Mouse (Mus musculus) adrenal gland, postnatal 10 days (tissue): Measurements from ENCODE around the gene Ap4s1. TPM values are rescaled to one million over a fixed set of nuclear protein-coding genes. Genes with fewer than 3 reads are reported as not detected.
"Not testable (repeated sequence)": the region's sequence is repeated elsewhere in the genome, so short reads cannot be mapped to it uniquely, and the experiment has no call there.

Experiments used
- DNase-seq: peaks from one replicate; pipeline ENCODE4 v3.0.0; 2021; ENCODE audit warnings: mixed read lengths
- long read RNA-seq, 2 experiments: library from polyadenylated mRNA; stranded (forward); transcript quantifications; one replicate each; pipeline ENCODE4 v2.0.0; 2021
- total RNA-seq, 2 experiments: library from RNA; stranded (reverse); gene quantifications; 2 replicates each; pipeline ENCODE4 v1.2.3; 2021

Gene Ap4s1
- total RNA-seq, result 10 to 100 TPM; 20.6 to 26.4 TPM
- long read RNA-seq, experiment 1, partial matches to known transcripts, result 2 of 6 reads
- long read RNA-seq, experiment 1, other reads (novel, unspliced or antisense), result 4 of 6 reads
- long read RNA-seq, experiment 2, partial matches to known transcripts, result 0 of 1 reads
- long read RNA-seq, experiment 2, other reads (novel, unspliced or antisense), result 1 of 1 reads

DNA sequence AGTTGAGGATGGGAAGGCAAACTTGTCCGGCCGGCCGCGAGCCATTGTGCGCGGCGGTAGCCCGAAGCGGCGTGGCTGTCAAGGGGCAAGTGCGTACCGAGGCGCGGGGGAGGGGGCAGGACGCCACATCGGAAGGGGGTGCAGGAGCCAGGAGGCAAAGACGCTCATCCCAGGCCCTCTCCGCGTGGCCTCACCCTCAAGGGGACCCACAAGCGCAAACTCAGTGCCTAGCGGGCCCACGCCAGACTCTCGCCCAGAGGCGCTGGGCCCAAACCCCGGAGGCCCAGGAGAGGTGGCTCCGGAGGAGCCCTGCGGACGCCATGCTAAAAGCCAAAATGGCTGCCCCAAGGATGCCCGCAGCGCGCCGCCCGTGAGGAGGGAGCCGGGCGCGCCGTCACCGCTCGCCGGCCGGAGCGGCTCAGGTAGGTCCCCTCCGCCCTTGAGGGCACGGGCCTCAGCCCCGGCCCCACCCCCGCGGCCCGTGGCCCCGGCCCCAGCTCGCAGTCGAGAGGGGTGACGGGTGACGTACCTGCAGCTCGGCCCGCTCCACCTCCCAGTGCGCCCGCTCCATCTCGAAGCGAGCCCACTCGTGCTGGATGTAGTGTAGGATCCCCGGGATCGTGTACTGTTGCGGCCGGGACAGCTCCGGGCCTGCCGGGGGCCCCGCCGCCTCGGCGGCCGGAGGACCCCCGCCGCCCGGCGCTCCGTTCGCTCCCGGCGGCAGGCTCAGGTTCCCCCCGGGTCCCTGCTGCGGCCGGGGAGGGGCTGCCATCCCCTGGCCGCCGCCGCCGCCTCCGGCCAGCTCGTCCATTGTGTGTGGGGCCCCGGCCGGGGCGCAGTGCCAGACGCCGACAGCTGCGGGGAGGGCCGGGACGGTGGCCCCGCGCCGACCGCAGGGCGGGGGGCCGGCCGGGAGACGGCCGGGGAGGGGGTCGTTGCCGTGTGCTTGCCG lies at the start of gene Ap4s1:
TSS of gene Ap4s1 (plus strand) at position 141 of the 952 bp plus-strand sequence.
- DNase-seq, result peak; percentile 81

DNA sequence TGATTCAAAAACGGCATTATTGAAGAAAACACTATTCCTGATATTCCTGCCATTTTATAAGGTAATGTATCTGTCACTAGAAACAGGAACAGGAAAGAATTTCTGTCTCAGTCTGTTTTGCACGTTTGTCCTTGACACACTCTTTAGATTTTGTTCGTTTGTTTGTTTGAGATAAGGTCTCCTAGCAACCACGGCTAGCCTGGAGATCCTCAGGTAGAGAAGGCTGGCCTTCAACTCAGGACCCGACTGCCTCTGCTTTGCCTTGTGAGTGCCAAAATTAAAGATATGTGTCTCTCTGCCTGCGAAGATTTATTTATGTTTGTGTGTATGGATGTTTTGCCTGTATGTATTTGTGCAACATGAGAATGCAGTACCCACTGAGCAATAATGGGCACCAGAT lies 49.0 kb upstream of the Ap4s1 start:
- DNase-seq, result no peak

DNA sequence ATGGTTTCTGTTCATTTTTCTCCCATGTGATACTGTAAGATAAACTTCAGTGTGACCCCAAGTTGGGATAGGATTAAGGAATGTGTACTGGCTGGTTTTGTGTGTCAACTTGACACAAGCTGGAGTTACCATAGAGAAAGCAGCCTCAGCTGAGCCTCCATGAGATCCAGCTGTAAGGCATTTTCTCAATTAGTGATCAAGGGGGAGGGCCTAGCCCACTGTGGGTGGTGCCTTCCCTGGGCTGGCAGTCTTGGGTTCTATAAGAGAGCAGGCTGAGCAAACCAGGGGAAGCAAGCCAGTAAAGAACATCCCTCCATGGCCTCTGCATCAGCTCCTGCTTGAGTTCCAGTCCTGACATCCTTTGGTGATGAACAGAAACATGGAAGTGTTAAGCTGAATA lies 41.4 kb upstream of the Ap4s1 start:
- not testable (repeated sequence) for DNase-seq

DNA sequence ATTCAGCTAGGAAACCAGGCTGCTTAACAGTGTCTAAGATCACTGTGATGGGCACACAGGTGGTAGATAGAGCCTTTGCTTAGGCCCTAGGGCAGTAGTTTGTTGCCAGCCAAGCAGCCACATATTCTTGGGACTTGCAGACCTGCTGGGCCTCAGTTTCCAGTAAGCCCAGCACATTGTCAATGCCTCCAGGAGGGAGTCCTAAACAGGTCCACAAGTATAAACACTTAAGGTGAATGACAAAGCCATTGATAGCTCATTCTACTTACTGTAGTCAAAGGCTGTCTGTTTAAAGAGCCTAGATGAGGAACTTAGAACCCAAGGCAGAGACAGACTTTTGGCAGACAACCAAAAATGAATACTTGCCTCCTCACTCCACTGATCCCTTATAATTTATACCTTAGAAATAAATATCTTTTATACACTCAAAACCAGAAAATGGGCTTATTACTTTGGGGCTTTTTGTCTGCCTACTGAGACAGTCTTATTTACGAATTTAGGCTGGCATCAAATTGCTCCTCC lies 34.8 kb upstream of the Ap4s1 start:
- no peak for DNase-seq

DNA sequence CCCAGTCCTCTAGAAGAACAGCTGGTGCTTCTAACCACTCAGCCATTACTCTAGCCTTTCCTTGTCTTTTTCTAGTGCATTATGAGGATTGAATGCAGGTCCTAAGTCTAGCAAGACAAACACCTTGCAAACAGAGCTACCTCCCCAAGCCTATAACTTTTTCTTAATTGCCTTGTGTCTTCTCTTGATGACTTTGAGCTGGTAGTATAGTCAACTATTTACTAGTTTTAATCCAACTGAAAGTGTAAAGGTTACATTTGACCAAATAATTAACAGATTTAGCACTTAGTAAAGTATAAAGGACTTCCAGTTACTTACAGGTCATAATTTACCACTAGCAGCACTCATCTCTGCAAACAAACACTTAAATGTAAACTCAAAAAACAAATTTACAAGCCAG lies 27.8 kb upstream of the Ap4s1 start:
- no peak for DNase-seq

DNA sequence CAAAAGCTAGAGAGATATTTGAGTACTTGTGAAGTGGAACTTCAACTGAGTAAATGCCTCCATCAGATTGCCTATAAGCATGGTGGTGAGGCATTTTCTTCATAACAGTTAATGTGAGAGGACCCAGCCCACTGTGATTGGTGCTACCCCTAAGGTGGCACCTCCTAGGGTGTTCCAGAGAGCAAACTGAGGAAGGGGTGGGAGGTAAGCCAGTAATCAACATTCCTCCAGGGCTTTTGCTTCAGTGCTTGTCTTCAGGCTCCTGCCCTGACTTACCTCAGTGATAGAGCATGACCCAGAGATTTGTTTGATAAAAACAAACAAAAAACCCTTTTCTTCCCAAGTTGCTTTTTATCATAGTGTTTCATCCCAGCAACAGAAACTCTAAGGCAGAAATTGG lies 26.9 kb upstream of the Ap4s1 start:
- no peak for DNase-seq

DNA sequence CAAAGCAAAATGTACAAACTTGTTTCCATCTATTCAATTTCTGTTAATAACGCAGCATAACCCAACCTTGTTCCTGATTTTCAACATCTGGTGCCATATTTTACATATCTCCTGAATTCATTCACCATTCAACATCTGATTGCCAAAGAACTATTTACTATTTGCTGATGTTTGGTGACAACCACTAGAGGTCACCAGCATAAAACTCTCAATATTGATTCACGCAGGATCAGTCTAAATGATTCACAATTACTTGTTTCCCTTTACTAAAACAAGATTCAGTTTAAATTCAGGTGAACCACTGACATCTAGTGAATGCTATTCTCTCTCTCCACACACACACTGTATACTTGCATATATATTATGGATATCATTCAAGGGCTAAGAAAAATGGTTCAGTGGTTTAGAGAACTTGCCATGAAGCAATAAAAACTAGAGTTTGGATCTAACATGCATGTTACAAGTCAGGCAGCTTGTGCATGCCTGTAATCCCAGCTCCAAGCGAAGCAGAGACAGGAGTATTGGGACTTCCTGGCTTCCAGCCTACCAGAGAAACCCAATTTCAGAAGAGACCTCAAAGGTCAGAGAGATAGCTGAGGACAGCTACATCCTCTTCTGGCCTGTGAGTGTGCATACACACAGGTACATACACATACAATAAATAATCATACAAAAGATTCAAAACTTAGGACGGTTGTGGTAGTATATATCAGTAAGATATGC lies 24.0 kb upstream of the Ap4s1 start:
- DNase-seq, result no peak

DNA sequence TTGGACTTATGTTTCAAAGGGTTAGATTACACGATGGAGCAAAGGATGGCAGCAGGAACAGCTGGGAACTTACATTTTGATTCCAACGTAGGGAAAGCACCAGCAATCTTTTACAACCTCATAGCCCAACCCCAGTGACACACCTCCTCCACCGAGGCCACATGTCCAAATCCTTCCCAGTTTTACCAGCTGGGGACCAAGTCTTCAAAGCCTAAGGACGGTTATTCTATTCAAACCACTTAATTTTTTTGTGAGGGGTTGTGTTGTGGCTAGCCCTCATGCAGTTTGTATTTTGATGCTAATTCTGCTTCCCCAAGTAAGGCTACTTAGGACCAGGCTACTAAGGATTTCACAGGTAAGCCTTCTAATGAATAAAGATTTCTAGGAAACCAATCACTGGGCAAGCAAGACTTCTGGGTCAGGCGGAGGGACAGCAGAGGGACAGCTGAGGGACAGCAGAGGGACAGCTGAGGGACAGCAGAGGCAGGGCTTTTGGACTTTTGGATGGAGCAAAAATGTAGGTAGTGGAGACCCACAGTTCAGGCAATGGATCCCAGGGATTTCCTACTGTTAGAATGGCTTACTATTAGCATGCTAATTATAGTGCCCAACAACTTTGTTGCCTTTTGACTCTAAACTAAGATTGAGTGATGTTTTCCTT lies 19.5 kb upstream of the Ap4s1 start:
- DNase-seq, result no peak

DNA sequence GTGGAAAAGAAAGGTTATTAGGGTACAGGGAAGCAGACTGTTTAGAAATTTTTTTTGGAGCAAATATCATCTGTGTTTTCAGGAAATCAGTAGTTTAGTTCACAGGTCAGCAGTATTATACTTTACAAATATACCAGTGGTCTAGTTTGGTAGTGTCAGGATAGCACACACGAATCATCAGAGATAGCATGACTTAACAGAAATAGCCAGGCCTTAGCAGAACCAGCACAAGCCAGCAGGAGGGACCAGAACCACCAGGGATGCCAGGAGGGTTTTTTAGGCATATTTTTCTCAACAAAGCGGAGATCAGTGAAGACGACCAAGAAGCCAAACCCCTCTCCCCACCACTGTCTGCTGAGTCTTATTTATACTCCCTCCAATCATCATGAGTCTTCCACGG lies 17.6 kb upstream of the Ap4s1 start:
- no peak for DNase-seq

DNA sequence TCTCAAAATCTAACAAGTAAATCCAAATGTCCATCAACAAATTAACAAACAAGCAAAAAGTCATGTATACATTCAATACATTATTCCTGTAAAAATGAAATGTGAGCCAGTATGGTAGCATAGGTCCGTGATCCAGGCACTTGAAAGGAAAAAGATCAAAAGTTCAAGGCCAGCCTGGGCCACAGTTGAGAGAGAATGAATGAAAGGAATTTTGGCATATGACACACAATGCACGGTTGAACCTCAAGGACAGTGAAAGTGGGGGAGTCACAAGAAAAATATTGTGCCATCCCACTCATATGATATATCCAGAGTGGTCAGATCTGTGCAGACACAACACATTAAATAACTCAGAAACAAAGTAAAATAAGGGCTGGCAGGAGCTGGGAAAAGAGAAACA lies 14.4 kb upstream of the Ap4s1 start:
- no peak for DNase-seq

DNA sequence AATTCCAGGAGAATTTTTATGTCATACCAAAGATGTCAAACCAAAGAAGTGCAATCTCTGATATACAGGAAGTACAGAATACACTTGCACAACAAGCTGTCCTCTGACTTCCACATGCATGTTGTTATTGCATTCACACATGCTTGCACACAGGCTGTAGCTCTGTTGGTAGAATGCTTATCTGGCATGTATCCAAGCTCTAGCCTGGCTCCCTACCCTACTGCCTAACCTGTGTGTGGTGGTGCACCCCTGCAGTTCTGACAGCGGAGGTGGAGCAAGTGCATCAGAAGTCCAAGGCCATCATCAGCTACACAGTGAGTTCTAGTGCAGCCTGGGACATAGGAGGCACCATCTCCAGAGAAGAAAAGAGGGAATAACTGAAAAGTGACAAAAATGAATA lies 12.0 kb upstream of the Ap4s1 start:
- no peak for DNase-seq

DNA sequence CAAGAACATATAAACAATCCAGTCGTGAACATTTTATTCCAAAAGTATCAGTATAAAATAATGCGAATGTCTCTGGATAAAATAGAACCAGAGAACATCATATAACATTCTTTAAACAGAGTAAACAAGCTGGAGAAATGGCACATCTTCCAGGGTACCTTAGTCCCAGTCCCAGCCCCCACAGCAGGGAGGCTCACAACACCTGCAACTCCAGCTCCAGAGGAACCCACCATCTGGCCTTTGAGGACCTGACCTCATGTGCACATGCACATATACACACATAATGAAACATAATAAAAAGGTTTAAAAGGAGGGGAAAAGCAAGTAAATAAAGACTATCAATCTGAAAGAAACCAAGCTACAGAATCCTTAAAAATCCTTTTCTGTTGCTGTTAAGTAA lies 2.3 kb upstream of the Ap4s1 start:
- no peak for DNase-seq

DNA sequence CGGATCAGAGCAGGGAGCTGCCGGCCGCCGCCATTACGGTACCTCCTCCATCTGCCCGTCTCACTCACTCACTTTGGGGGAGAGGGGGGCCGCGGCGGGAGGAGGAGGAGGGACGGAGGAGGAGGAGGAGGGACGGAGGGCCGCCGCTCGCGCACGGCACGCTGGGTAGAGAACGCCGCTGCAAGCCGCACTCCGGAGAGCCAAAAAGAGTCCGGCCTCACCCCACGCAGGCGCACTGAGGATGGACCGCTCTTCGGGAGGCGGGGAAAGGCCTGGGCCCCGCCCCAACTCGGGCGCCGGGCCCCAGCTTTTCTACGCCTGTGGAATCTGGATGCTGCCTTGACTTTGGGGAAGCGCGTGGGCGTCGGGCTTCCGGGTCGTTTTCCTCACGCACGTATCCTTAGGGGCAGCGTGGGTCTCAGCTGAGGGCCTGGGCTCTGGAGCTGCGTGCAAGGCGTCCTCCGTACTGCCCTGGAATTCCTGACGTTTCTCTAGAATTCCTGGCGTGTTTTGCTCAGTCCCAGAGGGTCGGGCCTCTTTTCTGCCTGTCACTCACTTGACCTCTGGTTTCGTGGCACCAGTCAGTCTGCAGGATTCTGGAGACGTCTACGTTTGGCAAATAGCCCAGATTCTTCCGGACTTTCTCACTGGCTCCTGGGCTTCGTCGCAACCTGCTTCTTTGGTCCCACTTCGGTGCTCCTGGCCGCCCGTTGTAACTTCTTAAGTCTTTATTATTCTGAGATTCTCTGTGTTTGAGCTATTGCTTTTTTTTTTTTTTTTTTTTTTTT lies 1.2 kb downstream of the Ap4s1 start, which contains the start of gene Strn3:
TSS of gene Strn3 (minus strand) at position 53 of the 788 bp plus-strand sequence.
- DNase-seq, result peak; percentile 96

DNA sequence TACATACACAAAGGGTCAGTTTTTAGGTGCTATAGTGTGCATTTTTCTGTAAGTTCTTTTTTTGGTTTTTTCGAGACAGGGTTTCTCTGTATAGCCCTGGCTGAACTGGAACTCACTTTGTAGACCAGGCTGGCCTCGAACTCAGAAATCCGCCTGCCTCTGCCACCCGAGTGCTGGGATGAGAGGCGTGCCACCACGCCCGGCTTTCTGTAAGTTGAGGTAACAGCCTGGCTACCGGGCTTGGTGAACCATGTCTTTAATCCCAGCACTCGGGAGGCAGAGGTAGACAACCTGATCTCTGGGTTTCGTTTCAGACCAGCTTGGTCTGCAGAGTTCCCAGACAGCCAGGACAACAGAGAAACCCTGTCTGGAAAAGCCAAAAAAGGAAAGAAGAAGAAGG lies 2.0 kb downstream of the Ap4s1 start:
- DNase-seq, result not testable (repeated sequence)

DNA sequence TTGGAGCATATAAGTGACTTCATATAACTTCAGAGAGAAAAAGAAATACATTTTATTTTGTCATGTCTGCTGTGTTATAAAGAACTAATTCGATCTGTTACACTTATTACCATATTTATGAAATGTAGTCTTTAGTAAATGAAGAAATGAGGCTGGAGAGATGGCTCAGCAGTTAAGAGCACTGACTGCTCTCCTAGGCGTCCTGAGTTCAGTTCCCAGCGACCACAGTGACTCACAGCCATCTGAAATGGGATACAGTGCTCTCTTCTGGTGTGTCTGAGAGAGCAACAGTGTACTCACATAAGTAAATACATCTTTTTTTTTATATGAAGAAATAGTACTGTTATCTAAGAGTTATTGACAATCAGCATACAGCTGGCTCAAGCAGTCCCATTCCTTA lies 2.6 kb downstream of the Ap4s1 start:
- DNase-seq, result no peak

DNA sequence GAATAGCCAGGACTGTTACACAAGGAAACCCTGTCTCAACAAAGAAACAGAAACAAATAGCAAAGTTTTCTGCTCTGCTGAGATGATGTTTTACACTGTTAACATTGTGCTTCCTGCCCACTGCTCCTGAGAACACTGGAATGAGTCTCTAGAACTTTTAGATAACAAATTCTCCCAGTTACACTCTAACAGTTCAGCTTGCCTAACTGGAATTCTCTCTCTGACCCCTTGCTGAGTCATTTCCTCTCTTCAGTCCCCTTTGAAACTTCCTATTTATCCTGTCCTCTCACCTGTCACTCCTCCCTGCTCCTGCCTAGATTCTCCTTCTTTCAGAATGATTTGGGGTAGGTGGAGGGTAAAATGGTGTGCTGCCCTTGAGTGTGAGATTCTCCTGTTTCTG lies 3.3 kb downstream of the Ap4s1 start:
- DNase-seq, result no peak

DNA sequence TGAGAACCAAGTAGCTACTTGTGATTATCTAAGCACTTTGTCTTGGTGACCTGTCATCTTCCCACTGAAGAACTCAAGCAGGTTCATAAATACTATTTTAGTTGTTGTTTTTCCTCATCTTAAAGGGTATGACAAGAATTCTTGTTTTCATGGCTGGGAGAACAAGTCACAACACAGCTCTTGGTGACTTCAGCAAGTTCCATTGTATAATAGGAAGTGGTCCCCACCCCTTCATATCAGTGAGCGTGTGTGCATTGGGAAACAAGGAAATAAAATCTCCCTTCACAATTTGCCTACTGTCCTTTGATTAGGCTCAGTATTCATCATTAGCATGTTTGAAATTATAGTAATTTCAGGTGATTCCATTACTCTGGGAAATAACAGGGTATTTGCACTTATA lies 4.1 kb downstream of the Ap4s1 start:
- no peak for DNase-seq

DNA sequence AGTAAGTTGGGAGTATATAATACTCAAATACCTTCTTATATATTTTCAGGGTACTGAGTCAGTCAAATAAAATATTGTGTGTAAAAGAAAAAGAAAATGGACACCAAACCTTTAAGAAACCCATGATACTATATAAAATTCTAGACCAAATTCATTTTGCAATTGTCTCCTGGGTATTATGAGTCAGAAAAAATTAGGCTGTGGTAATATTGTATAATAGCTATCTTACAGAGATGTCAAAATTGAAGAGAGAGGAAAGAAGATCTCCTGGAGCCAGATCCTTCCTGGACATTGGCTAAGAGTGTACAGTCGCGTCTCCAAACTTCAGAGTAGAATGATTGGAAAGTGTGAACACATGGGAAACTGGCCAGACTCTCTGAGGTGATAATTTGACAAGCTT lies 5.3 kb downstream of the Ap4s1 start:
- DNase-seq, result no peak

DNA sequence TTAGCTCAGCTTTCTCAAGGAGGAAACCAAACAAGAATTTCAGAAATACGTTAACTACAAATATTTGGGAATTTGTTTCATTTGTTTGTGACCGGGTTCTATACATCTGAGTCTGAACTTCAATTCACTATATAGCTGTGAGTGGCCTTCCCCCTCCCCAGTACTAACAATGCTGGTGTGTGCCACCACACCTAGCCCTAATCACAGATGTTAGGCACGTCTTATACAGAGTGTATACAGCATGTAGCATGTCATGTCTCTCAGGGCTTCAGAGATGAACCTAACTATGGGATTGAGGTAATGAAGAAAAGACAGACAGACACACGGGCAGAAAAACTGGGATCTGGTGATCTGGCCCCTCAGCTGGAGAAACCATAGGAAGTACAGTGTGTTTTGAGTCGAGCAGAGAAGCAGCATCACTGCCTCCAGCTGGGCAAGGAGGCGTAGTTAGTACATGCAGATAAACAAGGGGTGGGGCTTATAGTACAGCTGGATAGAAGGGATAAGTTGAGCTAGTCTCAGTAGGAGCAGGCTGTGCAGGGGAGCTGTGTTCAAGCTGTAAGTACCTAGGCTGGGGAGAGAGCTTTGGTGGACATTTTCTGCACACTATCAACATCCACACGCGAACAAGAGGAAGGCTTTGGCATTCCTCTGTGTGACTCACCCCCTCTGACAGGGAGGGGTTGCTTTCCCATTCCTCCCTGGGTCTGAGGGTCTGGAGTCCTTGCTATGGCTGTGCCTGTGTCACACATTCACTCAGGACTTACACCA lies 9.0 kb downstream of the Ap4s1 start:
- DNase-seq, result no peak

DNA sequence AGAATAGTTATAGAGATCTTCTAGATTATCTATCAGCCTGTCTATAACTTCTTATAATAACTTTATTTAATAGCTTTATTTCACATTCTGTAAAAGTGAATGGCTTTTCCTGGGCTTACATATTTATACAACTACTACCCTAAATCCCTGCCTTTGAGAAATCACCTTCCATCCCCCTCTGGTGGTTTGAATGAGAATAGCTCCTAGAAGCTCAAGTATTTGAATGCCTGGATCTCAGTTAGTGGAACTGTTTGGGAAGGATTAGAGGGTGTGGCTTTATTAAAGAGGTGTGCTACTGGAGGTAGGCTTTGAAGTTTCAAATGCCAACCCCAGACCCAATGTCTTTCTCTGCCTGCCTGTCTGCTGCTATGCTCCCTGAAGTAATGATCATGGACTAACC lies 10.9 kb downstream of the Ap4s1 start:
- no peak for DNase-seq

DNA sequence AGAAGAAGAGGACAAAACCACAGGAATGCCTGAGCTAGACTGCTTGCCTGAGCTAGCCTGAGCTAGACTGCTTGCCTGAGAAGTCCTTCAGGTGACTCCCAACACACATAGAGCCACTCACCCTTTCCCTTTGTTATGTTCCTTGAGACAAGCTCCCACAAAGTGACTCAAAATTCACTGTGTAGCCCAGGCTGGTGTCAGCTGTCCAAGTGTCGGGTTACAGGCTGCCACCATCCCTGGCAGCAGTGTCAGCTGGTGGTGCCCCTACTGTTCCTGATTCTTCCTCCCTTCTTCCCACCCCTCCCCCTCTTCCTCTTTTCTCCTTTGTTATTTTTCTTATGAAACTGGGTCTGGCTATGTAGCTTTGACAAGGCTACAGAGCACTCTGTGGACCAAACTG lies 13.0 kb downstream of the Ap4s1 start:
- DNase-seq, result no peak
